ENCODE assay signal across 14 mouse cellular contexts in genomic region chr7:118766834-118767224, GRCm38 (mm10). TPM values are rescaled to one million over a fixed set of nuclear protein-coding genes. Genes with fewer than 3 reads are reported as not detected.
DNase-seq lines count a peak whose midpoint lies in the region; ATAC-seq and TF ChIP-seq lines count a peak whose summit lies in the region.
"Had no signal": no experiment of that assay in that cellular context is flagged by ENCODE, and none has a peak within 500 bp of the region (broad histone marks: within the 10 kb centered on the region; RNA-seq: fewer than 3 reads in every experiment).

No protein-coding gene starts in this region.

- H3K4me2 ChIP-seq in hindbrain, embryonic 11.5 days (replicated peaks; ENCODE audit: low read depth, low read length): no peak overlapping the region
- no peak overlapping the region for H3K4me2 ChIP-seq in hindbrain, postnatal 0 days (ENCODE audit: low read depth, low read length)
- H3K4me2 ChIP-seq: embryonic facial prominence, embryonic 15.5 days; heart, embryonic 11.5 days; limb, embryonic 15.5 days; liver, embryonic 15.5 days; midbrain, embryonic 15.5 days had no signal

- no peak for ATAC-seq in hindbrain, embryonic 11.5 days (ENCODE audit: low FRiP score)
- no peak for ATAC-seq in hindbrain, postnatal 0 days
- ATAC-seq in granulocyte monocyte progenitor cell, adult 5-6 weeks (replicated peaks; ENCODE audit: poor library complexity, severe bottlenecking): no peak
- no peak for ATAC-seq in erythroblast, adult 5-6 weeks (replicated peaks; ENCODE audit: low FRiP score, poor library complexity, severe bottlenecking)

- 0 out of 2 replicates have a peak, but pooled peaks cover 12% of the 10 kb centered on the region for H3K4me1 ChIP-seq in hindbrain, embryonic 10.5 days (replicated peaks)
- no peaks in the 10 kb centered on the region for H3K4me1 ChIP-seq in hindbrain, embryonic 11.5 days (replicated peaks; ENCODE audit: control insufficient read depth, insufficient read depth, low read length)
- no peaks in the 10 kb centered on the region for H3K4me1 ChIP-seq in hindbrain, postnatal 0 days (ENCODE audit: insufficient read depth, low read length)
- H3K4me1 ChIP-seq: liver, embryonic 15.5 days; midbrain, embryonic 15.5 days had no signal

- TF ChIP-seq CTCF in hindbrain, postnatal 0 days (IDR thresholded peaks at IDR 0.05; ENCODE audit: low read depth): no peak

- DNase-seq in cerebellum, adult 11-12 months: peak; percentile 56
- no peak for DNase-seq in cerebellum, adult 9-10 months
- no peak for DNase-seq in hindbrain, embryonic 10.5 days (ENCODE audit: low spot score)
- DNase-seq in hindbrain, embryonic 11.5 days (ENCODE audit: low spot score): no peak
- peak; percentile 49 to 53 for DNase-seq in cerebellum, postnatal 25 days
- DNase-seq in hindbrain, postnatal 0 days (ENCODE audit: low spot score): no peak
- DNase-seq: adrenal gland, adult 8-10 months had no signal

- no peaks in the 10 kb centered on the region for H3K9me3 ChIP-seq in hindbrain, embryonic 10.5 days
- H3K9me3 ChIP-seq in hindbrain, embryonic 11.5 days (ENCODE audit: control insufficient read depth, low read length): no peaks in the 10 kb centered on the region
- H3K9me3 ChIP-seq in hindbrain, postnatal 0 days (ENCODE audit: low read length): no peaks in the 10 kb centered on the region
- H3K9me3 ChIP-seq: embryonic facial prominence, embryonic 15.5 days; limb, embryonic 15.5 days; liver, embryonic 15.5 days; midbrain, embryonic 15.5 days had no signal

- peaks cover 36% of the 10 kb centered on the region for H3K36me3 ChIP-seq in hindbrain, embryonic 10.5 days
- no peaks in the 10 kb centered on the region for H3K36me3 ChIP-seq in hindbrain, embryonic 11.5 days (ENCODE audit: control insufficient read depth, insufficient read depth, low read length)
- peaks cover 26% of the 10 kb centered on the region for H3K36me3 ChIP-seq in hindbrain, postnatal 0 days (ENCODE audit: insufficient read depth, low read length)

- H3K27ac ChIP-seq in hindbrain, embryonic 10.5 days: 0 out of 2 replicates have a peak overlapping the region, but pooled peaks have one; percentile 17
- H3K27ac ChIP-seq in hindbrain, embryonic 11.5 days (ENCODE audit: low read depth, low read length): no peak overlapping the region
- H3K27ac ChIP-seq in hindbrain, postnatal 0 days: peak overlapping the region; percentile 42; the same call in 1 of the 2 replicates
- H3K27ac ChIP-seq: embryonic facial prominence, embryonic 15.5 days; limb, embryonic 15.5 days; liver, embryonic 15.5 days; midbrain, embryonic 15.5 days had no signal

- no peak overlapping the region for H3K9ac ChIP-seq in hindbrain, embryonic 11.5 days (ENCODE audit: low read depth, low read length)
- no peak overlapping the region for H3K9ac ChIP-seq in hindbrain, postnatal 0 days (replicated peaks; ENCODE audit: low read length)
- H3K9ac ChIP-seq: embryonic facial prominence, embryonic 15.5 days; limb, embryonic 15.5 days; liver, embryonic 15.5 days; midbrain, embryonic 15.5 days had no signal

- 81% methylated on average over 5 of the region's 5 CpGs for WGBS in hindbrain, embryonic 10.5 days
- 73% methylated on average over 5 of the region's 5 CpGs for WGBS in hindbrain, embryonic 11.5 days
- WGBS in hindbrain, postnatal 0 days: 69% methylated on average over 5 of the region's 5 CpGs

- H3K4me3 ChIP-seq in hindbrain, embryonic 10.5 days: no peak overlapping the region
- H3K4me3 ChIP-seq in hindbrain, embryonic 11.5 days (ENCODE audit: low read depth, low read length): no peak overlapping the region
- no peak overlapping the region for H3K4me3 ChIP-seq in hindbrain, postnatal 0 days (ENCODE audit: low read length)
- H3K4me3 ChIP-seq: embryonic facial prominence, embryonic 15.5 days; limb, embryonic 15.5 days; liver, embryonic 15.5 days; midbrain, embryonic 15.5 days had no signal

- H3K27me3 ChIP-seq in hindbrain, embryonic 10.5 days (ENCODE audit: insufficient read depth, poor library complexity, severe bottlenecking): no peaks in the 10 kb centered on the region
- no peaks in the 10 kb centered on the region for H3K27me3 ChIP-seq in hindbrain, embryonic 11.5 days (ENCODE audit: control insufficient read depth, insufficient read depth, low read length)
- H3K27me3 ChIP-seq in hindbrain, postnatal 0 days (ENCODE audit: insufficient read depth, low read length): no peaks in the 10 kb centered on the region
- H3K27me3 ChIP-seq: embryonic facial prominence, embryonic 15.5 days; limb, embryonic 15.5 days; liver, embryonic 15.5 days; midbrain, embryonic 15.5 days had no signal

RNA-seq across cellular contexts. Expression of gene Vps35l, which starts 26.8 kb away (rescaled TPM):
- polyA plus RNA-seq in hindbrain, embryonic 10.5 days (2016; fragmentation: Nextera tagmentation; extraction: Ambion mirVana): 67.1 and 78.8 TPM in 2 replicates
- polyA plus RNA-seq in hindbrain, embryonic 11.5 days (2014; fragmentation: Nextera tagmentation; extraction: Ambion mirVana): 74.4 and 83.3 TPM in 2 replicates
- 92.1 and 106 TPM in 2 replicates for total RNA-seq in hindbrain, postnatal 0 days (2014; rRNA removed)
- 85.6 and 86.8 TPM in 2 replicates for polyA plus RNA-seq in hindbrain, postnatal 0 days (2015; fragmentation: Nextera tagmentation; extraction: Ambion mirVana)
- 72.4 and 76.4 TPM in 2 replicates for total RNA-seq in granulocyte monocyte progenitor cell, adult 5-6 weeks (2014; fragmentation: Nextera tagmentation)
- total RNA-seq in granulocyte monocyte progenitor cell, adult 5-6 weeks (2017): 45.1 and 57.0 TPM in 2 replicates
- total RNA-seq in erythroblast, adult 5-6 weeks (2015; ENCODE audit: low replicate concordance): 18.1 and 21.1 TPM in 2 replicates
- total RNA-seq in erythroblast, adult 5-6 weeks (2017; ENCODE audit: low replicate concordance): 28.6 and 32.9 TPM in 2 replicates

RNA-seq across cellular contexts. Expression of gene Ccp110, which starts 54.5 kb away (rescaled TPM):
- polyA plus RNA-seq in hindbrain, embryonic 10.5 days (2016; fragmentation: Nextera tagmentation; extraction: Ambion mirVana): 28.5 and 34.1 TPM in 2 replicates
- 23.7 and 24.5 TPM in 2 replicates for polyA plus RNA-seq in hindbrain, embryonic 11.5 days (2014; fragmentation: Nextera tagmentation; extraction: Ambion mirVana)
- 17.7 and 24.6 TPM in 2 replicates for total RNA-seq in hindbrain, postnatal 0 days (2014; rRNA removed)
- 14.7 and 16.1 TPM in 2 replicates for polyA plus RNA-seq in hindbrain, postnatal 0 days (2015; fragmentation: Nextera tagmentation; extraction: Ambion mirVana)
- 14.8 and 26.8 TPM in 2 replicates for total RNA-seq in granulocyte monocyte progenitor cell, adult 5-6 weeks (2014; fragmentation: Nextera tagmentation)
- total RNA-seq in granulocyte monocyte progenitor cell, adult 5-6 weeks (2017): 19.8 and 20.7 TPM in 2 replicates
- total RNA-seq in erythroblast, adult 5-6 weeks (2015; ENCODE audit: low replicate concordance): 18.3 and 25.1 TPM in 2 replicates
- 20.1 and 27.7 TPM in 2 replicates for total RNA-seq in erythroblast, adult 5-6 weeks (2017; ENCODE audit: low replicate concordance)

Comparison
In these comparisons a context has a peak if more than half of its experiments do, and no peak if none do; other contexts are left out.
1. DNase-seq: peak in cerebellum, adult 11-12 months (single experiment) and cerebellum, postnatal 25 days (2 of 2); none in cerebellum, adult 9-10 months (single experiment), hindbrain, embryonic 10.5 days (single experiment), hindbrain, embryonic 11.5 days (single experiment) and hindbrain, postnatal 0 days (single experiment).